Mouse (Mus musculus) adrenal gland, adult 2 months (tissue): ENCODE measurements around the gene Uchl5. TPM values are rescaled to one million over a fixed set of nuclear protein-coding genes. Genes with fewer than 3 reads are reported as not detected.

Experiments used
- DNase-seq: peaks from one replicate; pipeline ENCODE4 v3.0.0; 2021
- long read RNA-seq: library from polyadenylated mRNA; stranded (forward); transcript quantifications from one replicate; pipeline ENCODE4 v2.0.0, GENCODE M21; 2021
- polyA plus RNA-seq: library from polyadenylated mRNA; depleted of rRNA; stranded (reverse); fragments of >200 nt; gene quantifications from 2 replicates; pipeline ENCODE4 v1.2.3, GENCODE M21; 2012; rRNA removed
- total RNA-seq, 2 experiments: library from RNA; stranded (reverse); gene quantifications; 2 replicates each; pipeline ENCODE4 v1.2.3; 2021

Gene Uchl5
- 10 to 100 TPM; 20.5 to 23.7 TPM for total RNA-seq
- polyA plus RNA-seq, result 1.2 and 1.9 TPM in 2 replicates
- long read RNA-seq, transcript Uchl5-201 (11 exons, 1,845 nt), result minor isoform, 13 of 32 reads
- long read RNA-seq, transcript Uchl5-206 (11 exons, 1,696 nt), result major isoform, 17 of 32 reads
- long read RNA-seq, partial matches to known transcripts, result 0 of 32 reads
- long read RNA-seq, other reads (novel, unspliced or antisense), result 2 of 32 reads

DNA sequence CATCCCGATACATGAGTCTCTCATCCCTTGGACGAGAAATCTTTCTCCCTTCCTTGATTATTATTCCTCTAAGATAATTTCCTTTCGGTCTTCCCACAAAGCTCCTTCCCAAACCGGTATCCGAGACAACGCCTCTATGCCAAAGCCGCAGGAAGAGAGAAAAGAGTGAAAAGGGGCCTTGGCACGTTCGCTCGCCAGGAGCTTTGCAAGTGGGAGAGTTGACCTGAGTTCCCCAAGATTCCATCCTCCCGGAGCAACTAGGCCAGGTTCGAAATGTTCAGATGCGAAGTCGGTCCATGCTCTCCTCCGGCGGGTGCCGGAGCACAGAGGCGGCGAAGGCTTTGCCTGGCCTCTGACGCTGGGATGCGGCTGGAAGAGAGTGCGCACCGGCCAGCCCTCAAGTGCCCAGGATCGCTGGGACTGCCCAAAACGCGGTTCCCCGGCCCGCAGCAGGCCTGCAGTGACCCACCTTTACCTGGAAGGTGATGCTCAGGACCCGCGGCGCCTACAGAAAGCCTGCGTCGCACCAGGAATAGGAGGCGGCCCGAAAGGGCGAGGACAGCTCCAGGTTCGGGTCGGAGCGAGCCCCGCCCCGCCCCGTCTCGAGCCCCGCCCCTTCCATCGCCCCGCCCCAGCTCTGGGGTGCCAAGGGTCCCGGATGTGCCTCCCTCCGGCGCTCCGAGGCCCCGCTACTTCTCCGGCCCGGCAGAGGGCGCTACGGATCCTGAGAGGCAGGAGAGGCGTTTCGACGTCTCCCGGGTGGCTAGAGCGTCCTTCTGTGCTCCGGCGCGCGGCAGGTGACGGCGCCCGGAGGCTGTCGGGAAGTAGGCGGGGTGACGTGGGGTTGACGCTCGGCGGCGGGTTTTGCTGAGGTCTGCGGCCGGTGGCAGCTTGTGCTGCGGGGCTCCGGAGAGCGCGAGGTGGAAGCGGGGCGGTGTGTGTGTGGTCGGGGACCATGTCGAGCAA is at the start of gene Uchl5, which contains the start of gene Trove2:
Gene Uchl5 (plus strand): TSS at position 827 of the 966 bp plus-strand sequence.
Gene Trove2 (minus strand): TSS at position 623 of the 966 bp plus-strand sequence.
- DNase-seq, result peak; percentile 99

DNA sequence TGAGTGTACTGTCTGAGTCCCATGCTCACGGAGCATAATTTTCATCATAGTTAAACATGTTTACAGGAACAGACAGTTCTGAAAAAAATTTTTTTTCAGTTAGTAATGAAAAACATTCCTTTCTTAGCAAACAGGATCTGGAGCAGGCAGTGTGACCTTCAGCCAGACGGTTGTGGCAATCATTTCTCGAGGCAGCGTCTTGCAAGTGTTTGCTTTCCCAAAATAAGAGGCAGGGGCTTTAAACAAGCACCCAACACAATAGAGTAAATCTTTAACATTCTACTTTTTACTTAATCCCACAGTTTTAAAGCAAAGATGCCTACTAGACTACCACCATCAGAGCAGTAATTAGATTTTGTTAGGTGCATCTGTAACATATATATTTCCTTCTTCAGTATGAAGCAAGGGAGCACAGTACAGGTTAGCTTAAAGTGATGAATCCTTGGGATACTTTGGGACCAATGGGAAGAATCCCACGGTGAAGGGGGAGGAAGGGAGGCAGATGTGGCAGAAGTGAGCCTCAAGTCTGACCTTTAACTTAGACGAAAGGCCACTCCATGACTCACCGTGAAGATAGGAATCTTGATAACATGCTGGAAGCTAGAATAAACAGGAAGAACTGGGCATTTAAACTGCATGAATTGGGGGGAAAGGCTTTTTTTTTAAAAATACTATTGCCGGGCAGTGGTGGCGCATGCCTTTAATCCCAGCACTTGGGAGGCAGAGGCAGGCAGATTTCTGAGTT is 49.2 kb upstream of the Uchl5 start:
- peak; percentile 63 for DNase-seq

GRCm38 (mm10) chr1:143730899-143731298 is 46.2 kb upstream of the Uchl5 start:
- peak; percentile 33 for DNase-seq

GRCm38 (mm10) chr1:143731691-143732090 is 45.4 kb upstream of the Uchl5 start:
- DNase-seq, result no peak

DNA sequence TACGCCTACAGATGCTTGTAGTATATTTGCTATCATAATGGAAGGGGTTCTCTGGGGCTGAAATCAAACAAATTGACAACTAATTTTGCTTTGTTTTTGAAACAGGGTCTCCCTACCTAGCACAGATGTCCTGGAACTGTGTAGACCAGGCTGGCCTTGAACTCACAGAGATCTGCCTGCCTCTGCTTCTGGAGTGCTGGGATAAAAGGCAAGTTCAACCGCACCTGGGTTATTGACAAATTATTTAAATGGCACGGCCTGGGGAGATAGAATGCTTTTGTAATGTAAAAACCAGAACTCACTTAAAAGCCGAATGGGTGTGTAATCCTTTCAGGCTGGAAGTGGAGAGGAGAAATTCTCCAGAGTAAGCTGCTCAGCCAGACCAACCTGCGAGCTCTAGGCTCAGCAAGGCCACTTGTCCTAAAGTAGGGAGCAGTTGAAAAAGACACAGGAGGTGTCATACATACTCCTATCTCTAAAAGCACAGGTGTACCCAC is 43.1 kb upstream of the Uchl5 start:
- DNase-seq, result no peak

DNA sequence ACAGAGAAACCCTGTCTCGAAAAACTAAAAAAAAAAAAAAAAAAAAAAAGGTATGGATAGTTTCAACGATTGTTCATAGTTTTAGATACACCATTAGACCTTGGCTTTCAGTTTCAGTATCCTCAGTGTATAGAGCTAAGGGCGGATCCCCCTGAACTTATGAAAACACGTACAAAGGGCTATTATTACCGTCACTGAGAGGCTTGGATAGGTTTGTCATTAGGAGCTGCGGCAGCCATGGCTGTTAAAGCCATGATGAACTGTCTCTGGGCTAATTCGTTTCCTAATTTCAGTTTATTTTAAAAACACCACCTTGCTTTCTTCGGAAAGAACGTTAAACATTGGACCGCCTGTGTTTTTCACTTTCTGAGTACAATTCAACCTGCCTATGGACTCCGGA is 38.3 kb upstream of the Uchl5 start:
- DNase-seq, result no peak

DNA sequence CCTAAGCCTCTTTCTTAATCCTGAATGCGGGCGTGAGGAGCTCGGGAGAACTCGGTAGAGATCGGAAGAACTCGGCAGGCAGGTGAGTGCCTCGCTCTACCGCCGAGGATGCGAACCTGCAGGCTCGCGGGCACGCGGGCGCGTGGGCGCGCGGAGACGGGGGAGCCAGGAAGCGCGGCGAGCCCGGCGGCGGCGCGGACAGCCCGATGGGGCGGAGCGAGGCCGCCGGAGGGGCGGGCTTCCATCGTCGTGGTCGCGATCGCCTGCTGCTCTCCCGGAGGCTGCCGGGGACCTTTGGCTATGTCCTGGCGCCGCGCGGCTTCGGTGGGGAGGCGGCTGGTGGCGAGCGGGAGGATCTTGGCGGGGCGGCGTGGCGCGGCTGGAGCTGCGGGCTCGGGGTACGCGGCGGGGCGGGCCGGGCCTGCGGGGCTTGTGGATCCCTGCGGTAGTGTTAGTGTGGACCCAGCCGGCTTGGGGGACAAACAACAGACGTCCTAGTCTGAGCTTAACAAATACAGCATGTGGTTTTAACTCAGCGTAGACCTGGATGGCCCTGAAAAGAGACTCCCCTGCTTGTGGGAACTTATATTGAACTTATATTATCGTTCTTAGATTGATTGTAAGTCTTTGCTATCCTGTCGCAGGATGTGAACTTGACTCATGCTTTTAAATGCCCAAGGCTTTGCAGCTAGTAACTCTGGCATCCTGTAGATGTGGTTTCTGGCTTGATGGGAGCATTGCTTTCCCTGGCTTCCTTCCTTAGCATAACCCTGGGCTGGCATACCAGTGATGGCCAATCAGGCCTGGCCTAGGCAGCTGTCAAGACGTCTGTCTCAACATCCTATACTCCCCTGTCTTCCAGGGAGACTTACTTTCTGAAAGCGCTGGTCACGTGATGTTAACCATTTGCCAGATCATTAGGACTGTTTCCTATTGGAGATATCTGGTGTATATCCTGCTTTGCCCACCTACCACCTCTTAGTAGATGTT is 37.4 kb upstream of the Uchl5 start:
- DNase-seq, result peak; percentile 93

- DNase-seq, result no peak
Observed at GRCm38 (mm10) chr1:143740581-143740980, 36.5 kb upstream of the Uchl5 start.

DNA sequence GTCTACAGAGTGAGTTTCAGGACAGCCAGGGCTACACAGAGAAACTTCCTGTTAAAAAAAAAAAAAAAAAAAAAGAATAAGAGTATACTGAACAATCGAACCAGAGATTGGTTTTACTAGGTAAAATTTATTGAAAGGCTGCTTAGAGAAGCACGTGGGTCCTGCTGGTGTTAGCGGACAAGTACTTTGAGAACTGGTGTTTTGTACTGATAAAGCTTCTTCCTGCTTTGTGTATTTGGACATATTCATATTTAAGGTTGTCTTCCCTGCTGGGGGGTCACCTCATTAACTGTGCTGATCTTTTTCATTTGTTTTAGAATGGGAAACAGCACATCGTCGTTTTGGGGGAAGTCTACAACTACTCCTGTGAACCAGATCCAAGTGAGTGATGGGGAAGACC is 35.7 kb upstream of the Uchl5 start:
- DNase-seq, result no peak

GRCm38 (mm10) chr1:143742186-143742585 is 34.9 kb upstream of the Uchl5 start:
- DNase-seq, result no peak

- DNase-seq, result no peak
Observed at GRCm38 (mm10) chr1:143745871-143746270, 31.2 kb upstream of the Uchl5 start.

GRCm38 (mm10) chr1:143762159-143762558 is 14.9 kb upstream of the Uchl5 start:
- no peak for DNase-seq

GRCm38 (mm10) chr1:143764443-143764842 is 12.6 kb upstream of the Uchl5 start:
- DNase-seq, result no peak

- DNase-seq, result no peak
Observed at GRCm38 (mm10) chr1:143765801-143766200, 11.3 kb upstream of the Uchl5 start.

GRCm38 (mm10) chr1:143766238-143766637 is 10.8 kb upstream of the Uchl5 start:
- DNase-seq, result no peak

GRCm38 (mm10) chr1:143770444-143771109 is 6.5 kb upstream of the Uchl5 start:
- no peak for DNase-seq

DNA sequence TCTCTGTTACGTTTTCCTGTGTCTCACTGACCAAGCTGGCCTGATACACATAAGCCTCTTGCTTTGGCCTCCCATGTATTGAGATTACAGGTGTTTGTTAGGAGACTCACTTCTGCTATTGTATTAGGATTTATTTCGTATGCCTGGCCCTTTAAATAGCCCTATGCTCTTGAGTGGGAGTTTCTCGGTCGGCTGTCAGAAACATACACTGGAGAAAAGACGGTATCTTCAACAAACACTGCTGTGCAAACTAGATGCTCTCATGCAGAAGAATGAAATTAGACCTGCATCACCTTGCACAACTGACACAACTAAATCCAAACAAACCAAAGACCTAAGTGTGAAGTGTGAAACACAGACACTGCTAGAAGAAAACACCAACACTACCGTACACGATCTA is 4.0 kb upstream of the Uchl5 start:
- DNase-seq, result no peak

DNA sequence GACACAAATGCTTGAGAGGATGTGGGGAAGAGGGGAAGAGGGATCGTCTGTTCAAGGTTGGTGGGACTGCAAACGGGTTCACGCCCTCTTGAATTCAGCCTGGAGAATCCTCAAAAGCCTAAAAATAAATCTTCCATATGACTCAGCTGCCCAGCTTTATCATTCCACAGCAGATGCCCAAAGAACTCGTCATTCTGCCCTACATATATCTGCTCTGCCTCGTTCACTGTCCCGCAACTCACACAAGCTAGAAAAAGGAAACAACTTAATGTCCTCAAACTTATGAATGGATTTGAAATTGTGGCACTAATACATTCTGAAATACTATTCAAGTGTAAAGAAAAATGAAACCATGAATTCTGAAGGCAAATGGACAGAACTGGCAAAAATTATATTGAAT is 3.2 kb upstream of the Uchl5 start:
- DNase-seq, result peak; percentile 27

- no peak for DNase-seq
Observed at GRCm38 (mm10) chr1:143777558-143778218, 616 bp downstream of the Uchl5 start.
